Mouse (Mus musculus): ENCODE results near the gene Fmo9.

Fmo9 gene
- long read RNA-seq, experiment 1: 0 reads
- long read RNA-seq, experiment 2: 0 reads

- intact Hi-C loops (cut with DNase I): no loop called here
These were observed at the start of gene Fmo9 for GRCm38 (mm10) chr1:166681745-166682144. Gene Fmo9 (minus strand): TSS chr1:166681845.

DNA sequence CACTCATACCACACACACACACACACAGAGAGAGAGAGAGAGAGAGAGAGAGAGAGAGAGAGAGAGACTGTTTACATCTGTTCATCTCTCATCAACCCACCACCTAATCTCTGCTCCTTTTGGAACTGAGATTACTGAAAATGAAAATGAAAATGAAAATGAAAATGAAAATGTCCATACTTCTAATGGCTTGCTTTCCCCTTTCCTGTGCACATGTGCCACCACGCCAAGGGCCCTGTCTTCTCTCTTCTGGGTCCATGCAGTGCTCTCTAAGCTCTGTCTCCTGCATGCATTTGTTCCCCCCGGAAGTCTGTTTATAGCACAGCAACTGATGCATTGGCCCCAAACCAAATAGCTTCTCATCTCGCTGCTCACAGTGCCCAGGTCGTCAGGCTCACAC lies 49.2 kb upstream of the Fmo9 start:
- intact Hi-C loops (cut with DNase I): no loop called here

DNA sequence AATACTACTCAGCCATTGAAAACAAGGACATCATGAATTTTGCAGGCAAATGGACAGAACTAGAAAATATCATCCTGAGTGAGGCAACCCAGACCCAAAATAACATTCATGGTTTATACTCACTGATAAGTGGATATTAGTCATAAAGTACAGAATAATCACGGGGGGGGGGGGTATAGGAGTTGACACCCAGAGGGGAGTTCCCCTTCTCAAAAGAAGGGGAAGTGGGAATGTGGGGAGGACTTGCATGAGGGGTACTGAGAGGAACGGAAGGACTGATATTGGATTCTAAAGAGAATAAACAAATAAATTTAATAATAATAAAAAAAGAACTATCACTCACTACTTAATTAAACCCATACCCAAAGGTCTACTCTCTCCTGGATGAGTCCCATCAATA lies 48.6 kb upstream of the Fmo9 start:
- intact Hi-C loops (cut with DNase I): no loop called here

DNA sequence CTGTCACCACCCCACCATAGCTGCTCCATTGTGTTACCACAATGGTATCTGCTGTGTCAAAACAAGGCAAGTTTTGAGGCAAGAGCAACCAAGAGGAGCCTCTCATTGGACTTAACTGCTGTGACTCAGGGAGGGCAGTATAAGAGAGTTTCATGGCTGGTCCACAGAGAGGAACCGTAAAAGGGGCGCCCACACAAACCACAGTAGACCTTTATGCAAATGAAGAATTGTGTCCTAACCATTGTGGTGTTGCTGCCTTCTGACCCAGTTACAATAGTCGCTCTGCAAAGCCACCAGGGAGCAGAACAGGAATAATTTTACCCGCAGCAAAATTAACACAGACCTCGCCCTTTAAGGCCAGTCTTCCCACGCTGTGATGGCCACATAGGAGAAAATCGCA lies 29.2 kb upstream of the Fmo9 start:
- intact Hi-C loops (cut with DNase I): no loop called here

DNA sequence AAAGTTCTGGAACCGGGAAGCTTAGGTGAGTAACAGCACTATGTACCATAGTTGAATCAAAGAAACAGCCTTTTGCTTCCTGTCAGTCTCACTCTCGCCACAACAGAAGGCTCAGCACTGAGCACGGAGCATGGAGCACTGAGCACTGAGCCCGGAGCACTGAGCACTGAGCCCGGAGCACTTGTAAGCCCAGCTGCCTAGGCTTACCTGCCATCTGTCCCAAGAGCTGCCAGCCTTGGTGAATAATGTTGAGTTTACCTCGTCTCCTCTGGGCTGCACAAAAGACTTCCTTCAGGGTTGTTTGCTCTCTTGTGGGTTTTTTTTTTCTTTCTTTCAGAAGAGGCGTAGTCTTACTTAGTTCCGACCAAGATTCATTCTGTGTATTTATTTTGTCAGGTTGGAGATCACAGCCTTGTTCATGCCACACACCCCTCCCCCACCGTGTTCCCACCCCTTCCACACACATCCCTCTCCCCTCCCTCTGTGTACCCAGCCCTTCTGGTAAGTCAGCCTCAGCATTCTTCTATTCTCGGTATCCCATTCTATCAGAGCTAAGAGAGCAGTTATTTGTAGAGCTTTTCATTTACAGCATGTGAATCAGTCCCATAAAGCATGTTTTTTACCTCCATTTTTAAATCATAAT lies 20.7 kb upstream of the Fmo9 start:
- intact Hi-C loops (cut with DNase I): no loop called here

DNA sequence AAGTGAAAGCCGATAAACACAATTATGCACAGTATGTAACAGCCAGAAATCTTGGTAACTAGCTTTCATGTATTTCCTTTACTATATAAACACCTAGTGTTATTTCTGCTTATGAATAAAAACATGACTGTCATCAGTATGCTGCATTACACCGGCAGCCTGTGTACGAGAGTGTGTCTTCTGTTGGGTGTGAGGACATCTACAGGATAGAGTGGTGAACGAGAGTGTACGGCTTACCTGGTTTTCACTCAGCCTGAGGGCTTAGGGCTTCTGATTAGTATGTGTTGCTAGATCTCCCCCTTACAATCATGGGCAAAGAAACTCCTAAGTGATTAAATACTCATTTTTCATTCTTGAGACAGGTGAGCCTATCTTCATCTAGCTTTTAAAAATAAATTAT lies 12.4 kb downstream of the Fmo9 start:
- intact Hi-C loops (cut with DNase I): no loop called here

DNA sequence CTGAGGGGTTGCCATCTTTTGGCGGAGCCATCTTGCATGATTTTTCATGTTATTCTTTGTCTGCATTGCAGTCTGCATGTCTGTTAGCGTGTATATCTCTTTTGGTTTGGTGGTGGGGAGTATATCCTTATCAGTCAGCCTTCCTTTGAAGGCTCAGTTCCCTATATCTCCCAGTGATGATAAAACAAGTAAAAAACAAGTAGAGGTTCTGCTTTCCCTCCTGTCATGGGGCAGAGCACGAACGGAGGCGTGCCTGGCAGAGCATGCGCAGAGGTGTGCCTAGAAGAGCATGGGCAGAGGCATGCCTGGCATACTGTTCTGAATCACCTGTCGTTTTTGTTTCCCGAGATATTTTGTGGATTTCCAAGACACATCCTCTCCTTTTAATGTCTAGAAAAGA lies 20.8 kb downstream of the Fmo9 start:
- intact Hi-C loops (cut with DNase I): no loop called here

- intact Hi-C loops (cut with DNase I): no loop called here
These were observed 34.1 kb downstream of the Fmo9 start, which contains the start of gene Gm4847 for GRCm38 (mm10) chr1:166647593-166647992. Gene Gm4847 (minus strand): TSS chr1:166647693.

Small RNAs within 50 kb of the gene (microRNA-seq; reads per million reads assigned to microRNA genes)
- 0 reads per million in 2 experiments for gene Gm22992
